Mouse (Mus musculus): ENCODE results near the gene Ano6.
"Not testable (repeated sequence)": the region's sequence is repeated elsewhere in the genome, so short reads cannot be mapped to it uniquely, and the experiment has no call there.

The Ano6 gene

DNA sequence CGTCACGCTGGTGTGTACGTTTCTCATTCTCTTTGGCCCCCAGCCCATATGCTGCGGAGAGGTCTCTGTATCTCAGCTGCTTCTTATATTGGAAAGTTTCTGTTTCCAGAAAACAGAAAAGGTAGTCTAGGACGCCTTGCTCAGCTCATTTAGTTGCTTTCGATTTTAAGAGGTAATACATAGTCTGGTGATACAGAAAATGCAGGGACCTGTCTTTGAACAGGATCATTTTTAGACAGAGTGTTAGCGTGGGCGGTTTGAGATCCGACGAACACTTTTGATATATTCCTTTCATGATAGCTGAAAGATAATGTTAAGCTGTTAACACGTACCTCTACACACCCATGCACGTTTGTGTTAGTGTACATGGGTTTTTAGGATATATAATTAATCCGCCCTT, 35.9 kb downstream of the Ano6 start:
- no peak for DNase-seq (ENCODE audit: low read depth, low spot score)

DNA sequence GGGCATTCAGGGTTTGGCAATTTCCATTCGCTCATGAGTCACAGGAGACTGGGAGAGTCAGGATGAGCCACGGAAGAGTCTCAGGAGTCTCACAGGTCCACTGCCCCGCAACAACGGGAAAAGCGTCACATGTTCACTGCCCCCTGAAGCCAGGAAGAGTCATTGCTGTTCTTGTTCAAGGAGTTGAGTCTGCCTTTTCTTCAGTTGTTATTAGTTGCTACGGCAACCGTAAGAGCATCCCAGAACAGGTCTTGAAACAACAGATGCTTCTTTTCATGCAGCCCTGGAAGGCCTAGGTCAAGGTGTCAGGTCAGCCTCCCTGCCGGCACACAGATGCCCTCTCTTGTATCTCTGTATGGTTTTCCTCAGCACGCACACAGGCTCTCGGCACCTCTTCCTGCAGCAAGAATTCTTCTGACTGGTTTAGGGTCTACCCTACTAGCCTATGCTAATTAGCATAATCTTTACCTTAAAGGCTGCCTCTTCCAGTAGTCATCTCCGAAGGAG, 36.9 kb downstream of the Ano6 start:
- DNase-seq (ENCODE audit: low read depth, low spot score), result no peak

DNA sequence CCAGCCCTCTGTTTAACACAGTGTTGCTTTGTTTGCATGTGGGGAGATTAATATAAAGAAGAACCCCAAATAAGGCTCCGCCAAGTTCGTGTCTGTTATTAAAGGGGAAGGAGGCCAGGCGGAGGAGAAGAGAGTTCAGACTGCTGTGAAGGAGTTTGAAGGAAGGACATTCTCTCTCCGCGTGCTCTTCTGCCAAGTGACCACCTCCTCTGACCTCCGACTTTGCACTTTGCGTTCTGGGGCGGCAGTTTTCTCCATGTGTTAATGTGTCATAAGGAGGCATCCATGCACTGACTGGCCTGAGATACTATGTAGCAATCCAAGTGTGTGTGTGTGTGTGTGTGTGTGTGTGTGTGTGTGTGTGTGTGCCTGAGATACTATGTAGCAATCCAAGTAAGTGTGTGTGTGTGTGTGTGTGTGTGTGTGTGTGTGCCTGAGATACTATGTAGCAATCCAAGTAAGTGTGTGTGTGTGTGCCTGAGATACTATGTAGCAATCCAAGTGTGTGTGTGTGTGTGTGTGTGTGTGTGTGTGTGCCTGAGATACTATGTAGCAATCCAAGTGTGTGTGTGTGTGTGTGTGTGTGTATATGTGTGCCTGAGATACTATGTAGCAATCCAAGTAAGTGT, 37.5 kb downstream of the Ano6 start:
- DNase-seq (ENCODE audit: low read depth, low spot score), result not testable (repeated sequence)

DNA sequence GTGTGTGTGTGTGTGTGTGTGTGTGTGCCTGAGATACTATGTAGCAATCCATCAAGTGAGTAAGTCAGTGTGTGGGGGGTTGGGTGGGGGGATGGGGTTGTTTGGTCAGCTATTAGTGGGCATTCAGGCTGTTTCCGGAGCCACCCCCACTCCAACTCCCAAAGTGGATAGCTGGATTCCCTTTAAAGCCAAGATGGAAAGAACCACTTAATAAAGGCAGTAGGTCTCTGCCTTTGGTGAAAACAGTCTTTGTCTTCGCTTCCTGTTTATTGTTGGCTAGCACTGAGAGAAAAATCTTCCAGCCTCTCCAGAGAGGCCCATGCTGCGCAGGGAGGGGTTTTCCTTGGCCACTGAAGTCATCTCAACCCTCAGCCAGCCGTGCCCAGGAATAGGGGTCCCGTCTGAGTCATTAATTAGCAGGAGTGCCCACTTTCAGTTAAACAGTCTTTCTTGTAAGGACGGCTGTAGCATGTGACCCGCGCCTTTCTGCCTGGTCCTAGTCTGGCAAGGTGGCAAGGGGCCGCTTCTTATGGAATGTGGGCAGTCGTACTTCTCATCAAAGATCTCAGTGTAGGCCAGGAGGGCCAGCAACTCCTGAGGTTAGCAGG, 38.1 kb downstream of the Ano6 start:
- DNase-seq (ENCODE audit: low read depth, low spot score), result no peak

DNA sequence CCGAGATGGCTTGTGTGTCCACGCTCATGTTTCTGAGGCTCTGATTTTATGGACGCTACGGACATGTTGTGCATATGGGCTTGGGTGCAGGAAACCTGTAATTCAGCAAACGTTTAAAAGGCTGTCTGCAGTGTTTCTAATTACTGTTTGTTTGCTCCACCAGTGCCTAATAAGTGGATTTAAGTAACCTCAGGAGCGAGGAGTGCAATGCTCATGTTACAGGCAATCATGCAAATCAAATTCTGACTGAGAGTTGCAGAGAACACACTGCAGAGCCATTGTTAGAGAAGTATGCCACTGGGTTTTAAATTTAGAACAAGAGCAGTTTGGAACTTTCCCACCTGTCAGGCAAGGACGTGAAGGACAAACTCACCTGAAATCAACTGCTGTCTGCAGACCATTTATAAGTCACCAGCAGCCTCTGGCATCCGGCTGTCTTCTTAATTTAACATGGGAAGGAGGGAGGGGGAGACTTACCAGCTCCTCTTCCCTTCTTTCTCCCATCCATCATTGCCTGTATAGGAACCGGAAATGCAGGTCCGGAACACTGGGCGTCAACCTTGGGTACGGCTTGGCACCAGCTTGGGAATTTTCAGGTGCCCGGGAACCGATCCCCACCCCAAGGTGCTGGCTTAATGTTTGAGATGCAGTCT, 39.0 kb downstream of the Ano6 start:
- no peak for DNase-seq (ENCODE audit: low read depth, low spot score)

GRCm38 (mm10) chr15:95830206-95830560, 39.5 kb downstream of the Ano6 start:
- no peak for DNase-seq (ENCODE audit: low read depth, low spot score)

GRCm38 (mm10) chr15:95833292-95833691, 42.6 kb downstream of the Ano6 start:
- no peak for DNase-seq (ENCODE audit: low read depth, low spot score)

DNA sequence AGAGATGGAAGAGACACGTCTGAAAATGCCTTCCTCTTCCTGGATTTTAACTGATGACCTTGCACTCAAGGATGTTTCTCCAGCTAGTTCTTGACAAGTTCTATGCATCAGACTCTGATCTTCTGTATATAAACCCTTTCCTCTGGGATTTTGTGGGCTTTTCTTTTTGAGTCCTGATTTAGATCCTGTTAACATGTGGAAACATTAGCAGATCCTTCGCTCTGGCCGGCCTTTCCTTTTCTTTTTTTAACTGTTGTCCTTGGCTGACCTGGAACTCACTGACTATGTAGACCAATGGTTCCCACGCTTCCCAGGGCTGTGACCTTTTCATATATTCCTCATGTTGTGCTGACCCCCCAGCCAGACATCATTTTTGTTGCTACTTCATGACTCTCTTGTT, 45.4 kb downstream of the Ano6 start:
- DNase-seq (ENCODE audit: low read depth, low spot score), result no peak

- no peak for DNase-seq (ENCODE audit: low read depth, low spot score)
These were observed 46.2 kb downstream of the Ano6 start for GRCm38 (mm10) chr15:95836646-95837434.

DNA sequence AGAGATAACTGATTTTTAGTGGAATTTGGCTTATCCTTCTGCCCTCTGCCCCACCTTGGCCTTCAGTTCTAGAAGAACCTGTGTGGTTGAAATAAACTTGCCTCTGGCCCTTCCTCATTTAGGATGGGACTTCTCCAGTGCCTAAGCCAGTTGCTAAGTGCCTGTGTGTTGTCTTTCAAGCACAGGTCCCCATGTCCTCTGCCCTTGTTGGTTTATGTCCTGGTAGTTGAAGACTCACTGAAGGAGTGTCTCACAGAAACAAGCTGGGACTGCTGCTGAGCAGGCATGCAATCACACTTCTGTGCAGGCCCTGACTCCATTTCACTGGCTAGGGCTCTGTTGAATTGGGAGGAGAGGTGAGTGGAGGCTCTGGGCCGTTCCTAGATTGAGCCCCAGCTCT, 46.9 kb downstream of the Ano6 start:
- DNase-seq (ENCODE audit: low read depth, low spot score), result no peak

DNA sequence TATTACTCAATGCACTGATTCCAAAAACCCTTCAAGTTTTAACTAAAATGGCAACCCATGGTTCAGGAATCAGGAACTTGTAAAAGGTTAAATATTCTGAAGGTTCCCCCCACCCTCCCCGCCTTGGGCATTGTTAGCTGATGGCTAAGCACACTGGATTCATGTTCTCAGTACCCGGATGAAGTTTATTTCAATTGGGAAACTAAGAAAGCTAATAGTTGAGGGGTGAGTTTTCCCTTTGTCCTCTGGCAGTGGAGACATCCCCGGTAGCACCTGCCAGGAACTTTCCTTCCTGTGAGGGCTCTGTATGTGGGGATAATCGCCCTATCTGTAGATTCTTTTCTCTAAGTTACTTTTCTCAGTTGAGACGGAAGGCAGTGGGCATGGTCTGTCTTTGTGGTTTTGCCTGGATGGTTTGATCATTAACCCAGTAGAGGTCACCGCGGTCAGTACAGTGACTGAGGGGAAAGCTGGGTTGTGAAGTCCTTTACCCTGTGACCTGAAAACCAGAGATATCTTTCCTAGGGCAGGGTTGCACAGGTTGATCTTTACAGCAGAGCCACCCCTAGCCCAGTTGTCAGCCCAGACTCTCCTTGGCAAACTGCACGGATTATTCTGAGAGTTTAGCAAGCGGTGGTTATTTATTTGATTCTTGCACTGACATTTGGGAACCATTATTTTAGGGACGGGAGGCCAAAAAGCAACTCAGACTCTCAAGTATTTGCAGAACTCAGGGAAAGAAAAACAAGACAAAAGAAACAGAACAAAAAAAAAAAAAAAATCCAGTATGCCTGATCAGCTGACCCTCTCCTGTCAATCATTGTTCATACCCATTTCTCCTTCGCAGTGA, 47.8 kb downstream of the Ano6 start:
- no peak for DNase-seq (ENCODE audit: low read depth, low spot score)

GRCm38 (mm10) chr15:95839789-95840188, 49.1 kb downstream of the Ano6 start:
- DNase-seq (ENCODE audit: low read depth, low spot score), result no peak

DNA sequence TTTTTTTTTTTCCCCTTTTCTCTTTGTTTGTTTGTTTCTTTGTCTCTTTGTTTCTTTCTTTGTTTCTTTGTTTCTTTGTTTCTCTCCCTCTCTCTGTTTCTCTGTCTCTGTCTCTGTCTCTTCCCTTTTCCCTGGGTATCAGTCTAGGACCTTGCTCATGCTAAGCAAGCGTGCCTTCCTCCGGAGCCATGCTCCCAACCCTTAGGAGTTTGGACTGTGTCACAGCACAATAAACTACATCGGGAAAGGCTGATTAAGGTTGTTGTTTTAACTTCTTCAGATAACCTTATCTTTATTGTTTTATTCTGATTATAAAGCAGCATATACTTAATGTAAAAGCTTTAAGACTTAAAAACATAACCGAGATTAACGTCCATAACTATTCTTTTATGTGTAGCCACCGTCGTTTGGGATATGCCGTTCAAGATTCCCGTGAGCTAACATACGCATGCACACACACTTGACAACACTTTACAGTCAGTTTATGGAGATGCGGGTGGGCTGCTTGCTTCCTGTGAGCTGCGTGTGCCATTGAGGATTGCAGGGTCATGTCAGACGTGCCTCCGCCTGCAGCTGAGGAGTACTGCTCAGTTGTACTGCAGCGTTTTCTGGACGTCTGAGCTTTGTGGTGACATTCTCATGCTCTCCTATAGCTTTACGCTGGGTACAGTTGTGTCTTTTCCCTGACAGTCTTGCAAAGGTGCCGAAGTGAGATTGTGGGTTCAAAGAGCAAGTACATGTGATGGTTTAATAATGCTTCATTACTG, 52.7 kb downstream of the Ano6 start:
- DNase-seq (ENCODE audit: low read depth, low spot score), result no peak

- no peak for DNase-seq (ENCODE audit: low read depth, low spot score)
These were observed 53.8 kb downstream of the Ano6 start for GRCm38 (mm10) chr15:95844412-95844811.

DNA sequence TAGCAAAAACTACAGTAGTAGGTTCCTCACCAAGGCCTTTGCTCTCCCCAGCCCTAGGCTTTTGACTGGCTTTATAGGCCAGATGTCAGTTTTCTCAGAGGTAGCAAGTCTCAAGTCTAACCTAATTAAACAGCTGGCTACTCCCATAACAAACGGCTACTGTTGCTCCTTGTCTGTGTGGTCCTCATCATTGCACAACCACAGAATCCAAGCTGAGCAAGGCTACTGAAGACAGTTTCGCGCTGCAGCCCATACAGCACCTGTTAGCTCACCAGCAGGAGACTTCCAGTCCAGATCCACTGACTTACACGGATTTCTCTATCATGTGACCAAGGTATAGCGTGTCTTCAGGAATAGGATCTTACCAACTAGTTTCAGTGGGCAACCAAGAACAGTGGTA, 55.5 kb downstream of the Ano6 start:
- no peak for DNase-seq (ENCODE audit: low read depth, low spot score)

DNA sequence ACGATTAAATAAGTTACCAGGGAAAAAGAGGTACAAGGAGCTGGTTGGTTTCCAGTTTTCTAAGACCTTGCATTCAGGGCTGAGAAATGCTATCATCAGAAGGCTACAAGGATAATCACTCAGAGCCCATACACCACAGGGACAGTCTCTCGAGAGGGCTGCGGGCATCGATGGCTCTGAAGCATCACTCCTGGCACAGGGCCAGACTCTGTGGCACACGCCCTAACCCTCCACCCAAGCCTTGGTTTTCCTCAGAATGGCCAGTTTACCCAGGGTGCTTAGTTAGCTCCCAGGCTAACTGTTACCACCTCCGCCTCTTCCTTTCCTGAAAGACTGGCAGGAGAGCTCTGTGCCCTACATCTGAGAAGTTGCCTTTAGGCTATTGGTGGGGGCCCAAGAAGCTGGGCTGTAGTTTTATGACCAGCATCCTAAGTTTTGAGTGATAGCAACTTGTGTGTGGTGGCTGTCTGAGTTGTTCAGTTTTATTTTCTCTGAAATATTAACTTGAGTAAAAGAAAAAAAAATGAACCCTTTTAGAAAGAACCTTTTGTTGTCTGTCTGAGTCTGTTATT, 57.9 kb downstream of the Ano6 start:
- DNase-seq (ENCODE audit: low read depth, low spot score), result no peak

DNA sequence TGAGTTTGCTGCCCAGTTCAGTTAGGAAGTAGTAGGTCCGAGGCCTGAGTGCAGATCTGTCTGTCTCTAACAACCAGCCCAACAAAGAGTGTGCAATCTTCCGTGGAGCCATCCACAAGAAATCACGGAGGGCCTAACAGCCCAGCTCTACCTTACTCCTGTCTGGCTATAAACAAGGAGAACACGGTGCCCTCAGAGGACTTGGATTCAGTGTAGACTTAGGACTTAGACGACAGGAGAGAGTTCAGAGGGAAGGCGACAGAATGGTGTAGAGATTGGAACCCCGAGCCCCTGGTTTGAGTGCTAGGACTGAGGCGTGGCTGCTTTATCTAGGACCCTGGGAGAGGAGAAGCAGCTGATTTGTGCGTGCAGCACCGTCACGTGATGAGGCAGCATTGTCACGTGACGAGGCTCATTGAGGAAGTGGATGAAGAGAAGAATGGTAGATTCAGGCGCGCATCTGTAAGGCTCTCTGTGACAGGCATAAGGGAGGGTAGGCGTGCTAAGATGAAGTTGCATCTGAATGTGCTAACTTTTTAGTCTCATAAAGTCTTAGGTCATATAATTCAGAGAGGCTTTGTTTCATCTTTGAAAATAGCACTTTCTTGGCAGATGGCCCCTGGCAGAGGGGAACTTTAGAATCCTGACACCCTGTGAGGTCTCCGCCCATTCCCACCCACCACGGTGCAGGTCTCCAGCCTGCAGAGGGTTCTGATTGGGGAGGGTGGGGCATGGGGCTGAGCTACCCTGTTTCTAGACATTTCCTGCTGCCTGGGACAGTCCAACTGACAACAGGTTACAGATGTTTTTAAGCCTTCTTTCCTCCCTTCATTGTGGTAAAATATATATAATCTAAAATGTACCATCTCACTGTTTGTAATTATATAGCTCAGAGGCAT, 59.1 kb downstream of the Ano6 start:
- no peak for DNase-seq (ENCODE audit: low read depth, low spot score)

DNA sequence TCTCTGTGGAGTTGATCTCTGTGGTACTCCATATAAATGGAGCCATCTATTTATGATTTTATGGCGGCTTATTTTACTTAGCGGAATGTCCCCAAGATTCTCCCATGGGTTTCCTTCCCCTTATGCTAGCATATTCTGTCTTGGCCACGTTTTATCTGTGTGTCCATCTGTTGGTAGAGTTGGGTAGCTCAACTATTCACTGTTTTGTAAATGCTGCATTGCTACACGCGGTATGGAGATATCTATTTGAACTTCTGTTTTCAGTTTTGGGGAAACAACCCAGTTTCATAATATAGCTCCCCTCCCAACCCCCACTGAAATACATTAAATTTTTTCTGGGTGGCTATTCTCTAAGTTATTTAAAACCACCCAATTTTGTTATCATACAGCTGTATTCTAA, 59.9 kb downstream of the Ano6 start:
- DNase-seq (ENCODE audit: low read depth, low spot score), result no peak
